Mouse (Mus musculus): ENCODE data around the gene Olfr1113. TPM values are rescaled to one million over a fixed set of nuclear protein-coding genes. Genes with fewer than 3 reads are reported as not detected.
"Not testable (repeated sequence)": the region's sequence is repeated elsewhere in the genome, so short reads cannot be mapped to it uniquely, and the experiment has no call there.

The Olfr1113 gene
- polyA plus RNA-seq (2015; fragmentation: Nextera tagmentation; extraction: Ambion mirVana): not detected in 2 replicates

DNA sequence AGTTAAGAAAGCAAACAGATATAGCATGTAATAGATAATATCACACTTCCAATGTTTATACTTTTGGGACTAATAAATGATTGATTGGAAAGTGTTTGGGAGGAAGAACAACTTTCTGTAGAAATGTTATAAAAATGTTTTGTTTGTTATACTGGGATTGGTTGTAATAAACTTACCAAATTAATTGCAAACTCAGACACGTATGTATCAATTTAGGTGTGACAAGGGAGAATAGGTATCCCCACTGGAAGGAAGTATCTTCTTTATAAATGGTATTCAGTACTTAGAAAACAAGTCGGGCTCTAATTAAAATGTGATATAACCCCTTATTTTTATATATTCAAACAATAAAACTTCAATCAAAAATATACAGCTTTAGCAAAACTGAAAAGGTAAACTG is at the start of gene Olfr1113:
Gene Olfr1113, plus strand, starts transcription at position 301 of the 400 bp plus-strand sequence.
- no peak within 1 kb of the TSS for H3K4me2 ChIP-seq
- H3K9me3 ChIP-seq: no peaks in the 10 kb centered on the region
- no peaks in the 10 kb centered on the region for H3K4me1 ChIP-seq
- H3K36me3 ChIP-seq: no peaks in the 10 kb centered on the region
- H3K9ac ChIP-seq: no peak within 1 kb of the TSS
- no peak within 1 kb of the TSS for H3K27ac ChIP-seq (replicated peaks)
- H3K4me3 ChIP-seq: no peak within 1 kb of the TSS
- WGBS: 76% methylated on average over 2 of the region's 2 CpGs
- ATAC-seq (ENCODE audit: extremely low read depth, insufficient number of reproducible peaks, low FRiP score, low TSS enrichment): no peak
- H3K27me3 ChIP-seq (replicated peaks): no peaks in the 10 kb centered on the region

- not testable (repeated sequence) for H3K36me3 ChIP-seq; H3K9me3 ChIP-seq; H3K9ac ChIP-seq; H3K4me3 ChIP-seq; H3K27ac ChIP-seq (replicated peaks); H3K4me2 ChIP-seq; ATAC-seq (ENCODE audit: extremely low read depth, insufficient number of reproducible peaks, low FRiP score, low TSS enrichment); H3K27me3 ChIP-seq (replicated peaks); H3K4me1 ChIP-seq
- 73% methylated on average over 2 of the region's 2 CpGs for WGBS
Measured at GRCm38 (mm10) chr2:87167731-87168130, 41.0 kb upstream of the Olfr1113 start.

GRCm38 (mm10) chr2:87187498-87187897 is 21.3 kb upstream of the Olfr1113 start, which contains the start of gene Olfr1112:
Gene Olfr1112 (plus strand): TSS chr2:87187798.
- no peak within 1 kb of the TSS for H3K4me3 ChIP-seq
- WGBS: 67% methylated on average over 1 of the region's 1 CpGs
- no peaks in the 10 kb centered on the region for H3K27me3 ChIP-seq (replicated peaks)
- H3K4me2 ChIP-seq: no peak within 1 kb of the TSS
- no peak for ATAC-seq (ENCODE audit: extremely low read depth, insufficient number of reproducible peaks, low FRiP score, low TSS enrichment)
- H3K27ac ChIP-seq (replicated peaks): no peak within 1 kb of the TSS
- H3K4me1 ChIP-seq: no peaks in the 10 kb centered on the region
- no peak within 1 kb of the TSS for H3K9ac ChIP-seq
- no peaks in the 10 kb centered on the region for H3K36me3 ChIP-seq
- no peaks in the 10 kb centered on the region for H3K9me3 ChIP-seq

DNA sequence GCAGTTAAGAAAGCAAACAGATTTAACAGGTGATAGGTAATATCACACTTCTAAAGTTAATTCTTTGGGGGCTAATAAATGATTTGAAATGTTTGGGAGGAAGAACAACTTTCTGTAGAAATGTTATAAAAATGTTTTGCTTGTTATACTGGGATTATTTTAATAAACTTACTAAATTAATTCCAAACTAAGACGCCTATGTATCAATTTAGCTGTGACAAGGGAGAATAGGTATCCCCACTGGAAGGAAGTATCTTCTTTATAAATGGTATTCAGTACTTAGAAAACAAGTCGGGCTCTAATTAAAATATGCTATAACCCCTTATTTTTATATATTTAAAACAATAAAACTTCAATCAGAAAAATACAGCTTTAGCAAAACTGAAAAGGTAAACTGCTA is 38.9 kb downstream of the Olfr1113 start, which contains the start of gene Olfr1115:
Gene Olfr1115, plus strand, starts transcription at position 301 of the 400 bp plus-strand sequence.
- no peaks in the 10 kb centered on the region for H3K27me3 ChIP-seq (replicated peaks)
- H3K9me3 ChIP-seq: no peaks in the 10 kb centered on the region
- H3K36me3 ChIP-seq: no peaks in the 10 kb centered on the region
- 79% methylated on average over 2 of the region's 2 CpGs for WGBS
- H3K4me3 ChIP-seq: no peak within 1 kb of the TSS
- ATAC-seq (ENCODE audit: extremely low read depth, insufficient number of reproducible peaks, low FRiP score, low TSS enrichment): no peak
- no peaks in the 10 kb centered on the region for H3K4me1 ChIP-seq
- H3K27ac ChIP-seq (replicated peaks): no peak within 1 kb of the TSS
- H3K4me2 ChIP-seq: no peak within 1 kb of the TSS
- H3K9ac ChIP-seq: no peak within 1 kb of the TSS

Small RNAs within 50 kb of the gene (microRNA-seq; reads per million reads assigned to microRNA genes)
- not detected for gene Gm27438

Other genes starting within 250 kb of the Olfr1113 start
- gene Olfr1099, start 248.3 kb upstream of the Olfr1113 start, polyA plus RNA-seq (2015; fragmentation: Nextera tagmentation; extraction: Ambion mirVana): not detected in 2 replicates
- not detected in 2 replicates for gene Olfr1100, start 229.0 kb upstream of the Olfr1113 start, polyA plus RNA-seq (2015; fragmentation: Nextera tagmentation; extraction: Ambion mirVana)
- gene Olfr1101, start 217.7 kb upstream of the Olfr1113 start, polyA plus RNA-seq (2015; fragmentation: Nextera tagmentation; extraction: Ambion mirVana): not detected in 2 replicates
- not detected in 2 replicates for gene Olfr1102, start 210.6 kb upstream of the Olfr1113 start, polyA plus RNA-seq (2015; fragmentation: Nextera tagmentation; extraction: Ambion mirVana)
- not detected in 2 replicates for gene Olfr1104, start 181.9 kb upstream of the Olfr1113 start, polyA plus RNA-seq (2015; fragmentation: Nextera tagmentation; extraction: Ambion mirVana)
- gene Olfr1105, start 172.4 kb upstream of the Olfr1113 start, polyA plus RNA-seq (2015; fragmentation: Nextera tagmentation; extraction: Ambion mirVana): not detected in 2 replicates
- gene Olfr1106, start 156.7 kb upstream of the Olfr1113 start, polyA plus RNA-seq (2015; fragmentation: Nextera tagmentation; extraction: Ambion mirVana): not detected in 2 replicates
- gene Olfr1107, start 133.2 kb upstream of the Olfr1113 start, polyA plus RNA-seq (2015; fragmentation: Nextera tagmentation; extraction: Ambion mirVana): not detected in 2 replicates
- not detected in 2 replicates for gene Olfr1109, start 113.0 kb upstream of the Olfr1113 start, polyA plus RNA-seq (2015; fragmentation: Nextera tagmentation; extraction: Ambion mirVana)
- gene Olfr259, start 94.4 kb upstream of the Olfr1113 start, polyA plus RNA-seq (2015; fragmentation: Nextera tagmentation; extraction: Ambion mirVana): not detected in 2 replicates
- not detected in 2 replicates for gene Olfr1110, start 68.7 kb upstream of the Olfr1113 start, polyA plus RNA-seq (2015; fragmentation: Nextera tagmentation; extraction: Ambion mirVana)
- not detected in 2 replicates for gene Olfr1111, start 56.3 kb upstream of the Olfr1113 start, polyA plus RNA-seq (2015; fragmentation: Nextera tagmentation; extraction: Ambion mirVana)
- gene Olfr1112, start 21.2 kb upstream of the Olfr1113 start, polyA plus RNA-seq (2015; fragmentation: Nextera tagmentation; extraction: Ambion mirVana): not detected in 2 replicates
- not detected in 2 replicates for gene Olfr1115, start 39.0 kb downstream of the Olfr1113 start, polyA plus RNA-seq (2015; fragmentation: Nextera tagmentation; extraction: Ambion mirVana)
- gene Olfr1116, start 58.6 kb downstream of the Olfr1113 start, polyA plus RNA-seq (2015; fragmentation: Nextera tagmentation; extraction: Ambion mirVana): not detected in 2 replicates
- not detected in 2 replicates for gene Olfr1118, start 98.6 kb downstream of the Olfr1113 start, polyA plus RNA-seq (2015; fragmentation: Nextera tagmentation; extraction: Ambion mirVana)
- gene Olfr1120, start 145.8 kb downstream of the Olfr1113 start, polyA plus RNA-seq (2015; fragmentation: Nextera tagmentation; extraction: Ambion mirVana): not detected in 2 replicates
- gene Olfr1121, start 160.9 kb downstream of the Olfr1113 start, polyA plus RNA-seq (2015; fragmentation: Nextera tagmentation; extraction: Ambion mirVana): not detected in 2 replicates
- not detected in 2 replicates for gene Olfr1122, start 176.9 kb downstream of the Olfr1113 start, polyA plus RNA-seq (2015; fragmentation: Nextera tagmentation; extraction: Ambion mirVana)
- gene Olfr1123, start 207.7 kb downstream of the Olfr1113 start, polyA plus RNA-seq (2015; fragmentation: Nextera tagmentation; extraction: Ambion mirVana): not detected in 2 replicates
- 0.05 and 0.08 TPM in 2 replicates for gene Olfr1124, start 221.3 kb downstream of the Olfr1113 start, polyA plus RNA-seq (2015; fragmentation: Nextera tagmentation; extraction: Ambion mirVana)
- not detected in 2 replicates for gene Olfr1126, start 245.0 kb downstream of the Olfr1113 start, polyA plus RNA-seq (2015; fragmentation: Nextera tagmentation; extraction: Ambion mirVana)